Mouse (Mus musculus) forebrain, embryonic 11.5 days (tissue): ENCODE results near the gene Gm20388. TPM values are rescaled to one million over a fixed set of nuclear protein-coding genes. Genes with fewer than 3 reads are reported as not detected.

ENCODE experiments used
- ATAC-seq: fragments of 200-750 bp; cut with Nextera tagmentation; replicated peaks from 2 replicates; pipeline ENCODE4 v1.8.0; 2017; ENCODE audit warnings: moderate TSS enrichment; ENCODE audit not compliant: low FRiP score
- DNase-seq: peaks from one replicate; pipeline ENCODE4 v3.0.0-alpha.2; 2017; ENCODE audit warnings: low spot score
- H3K27ac ChIP-seq: fragments of 300-500 bp; sonication (generic); 2 replicates; pipeline ENCODE4 v1.5.1; 2014; ENCODE audit warnings: low read depth, low read length
- H3K27me3 ChIP-seq: fragments of 300-500 bp; sonication (generic); 2 replicates; pipeline ENCODE4 v1.6.1; 2014; ENCODE audit warnings: mild to moderate bottlenecking, low read length, mixed read lengths; ENCODE audit not compliant: control insufficient read depth, insufficient read depth
- H3K36me3 ChIP-seq: fragments of 300-500 bp; sonication (generic); 2 replicates; pipeline ENCODE4 v1.6.1; 2014; ENCODE audit warnings: mild to moderate bottlenecking, low read length, moderate library complexity, mixed read lengths; ENCODE audit not compliant: control insufficient read depth, insufficient read depth
- H3K4me1 ChIP-seq: fragments of 300-500 bp; sonication (generic); replicated peaks from 2 replicates; pipeline ENCODE4 v1.6.1; 2014; ENCODE audit warnings: low read length, mixed read lengths; ENCODE audit not compliant: control insufficient read depth, insufficient read depth
- H3K4me2 ChIP-seq: fragments of 300-500 bp; sonication (generic); 2 replicates; pipeline ENCODE4 v1.6.1; 2014; ENCODE audit warnings: low read depth, mild to moderate bottlenecking, low read length, moderate library complexity, mixed read lengths; ENCODE audit not compliant: severe bottlenecking
- H3K4me3 ChIP-seq: fragments of 300-500 bp; sonication (generic); 2 replicates; pipeline ENCODE4 v1.5.1; 2014; ENCODE audit warnings: low read depth, low read length
- H3K9ac ChIP-seq: fragments of 300-500 bp; sonication (generic); 2 replicates; pipeline ENCODE4 v1.6.1; 2014; ENCODE audit warnings: low read length
- H3K9me3 ChIP-seq: fragments of 300-500 bp; sonication (generic); 2 replicates; pipeline ENCODE4 v1.6.1; 2016; ENCODE audit warnings: low read length, mixed read lengths; ENCODE audit not compliant: control insufficient read depth
- WGBS: fragments of 180-500 bp; shearing (Covaris S2); extraction: QIAGEN DNeasy Blood & Tissue Kit; methylation state at CpG from one replicate; pipeline ENCODE4 v1.1.7; 2014; 5-methylcytosine and 5-hydroxymethylcytosine counted together
- polyA plus RNA-seq: library from polyadenylated mRNA; unstranded; fragments of >200 nt; fragmentation: Nextera tagmentation; extraction: Ambion mirVana; gene quantifications from 2 replicates; pipeline ENCODE4 v1.2.1, GENCODE M21; 2014

Gene Gm20388
- polyA plus RNA-seq, 1 experiment from 2014 or later = not detected

DNA sequence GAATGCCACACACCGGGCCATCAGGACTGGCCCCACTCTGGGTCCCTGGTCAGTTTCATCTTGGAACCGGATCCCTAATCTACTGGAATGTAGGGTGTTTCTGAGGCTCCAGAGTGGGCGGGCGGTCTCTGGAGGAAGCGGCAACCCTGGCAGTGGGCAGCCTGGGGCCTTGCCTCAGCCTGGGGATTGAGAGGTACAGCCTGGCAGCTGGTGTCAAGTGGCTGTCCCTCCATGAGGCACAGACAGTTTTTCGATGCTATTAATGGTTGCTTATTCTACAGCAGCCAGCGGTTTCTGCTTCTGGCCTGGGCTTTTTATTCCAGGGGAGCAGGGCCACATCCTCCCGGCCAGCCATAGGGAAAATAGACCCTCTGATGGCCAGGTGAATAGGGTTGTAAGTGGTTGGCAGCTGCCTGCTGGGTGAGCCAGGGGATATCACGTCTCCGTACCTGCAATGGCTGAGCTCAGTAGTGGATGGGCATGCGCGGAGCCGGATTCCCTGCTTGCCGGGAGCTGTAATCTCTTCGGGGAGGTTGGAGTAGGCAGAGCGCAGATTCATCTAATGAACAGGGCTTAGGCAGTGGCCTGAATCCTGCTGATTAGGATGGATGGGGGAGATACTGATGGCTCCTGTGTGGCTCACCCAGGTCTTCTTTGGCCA is 340.2 kb downstream of the Gm20388 start:
- no peaks in the 10 kb centered on the region; the same call in 1 of the 2 replicates for H3K9me3 ChIP-seq
- no peak overlapping the region for H3K9ac ChIP-seq
- no peak overlapping the region for H3K4me2 ChIP-seq
- DNase-seq (no peak), ATAC-seq (no peak)
- 71% methylated on average over 16 of the region's 16 CpGs for WGBS
- peaks cover 5% of the 10 kb centered on the region; the same call in 1 of the 2 replicates for H3K4me1 ChIP-seq
- no peak overlapping the region for H3K4me3 ChIP-seq
- no peaks in the 10 kb centered on the region for H3K36me3 ChIP-seq
- H3K27ac ChIP-seq = no peak overlapping the region
- H3K27me3 ChIP-seq = no peaks in the 10 kb centered on the region

DNA sequence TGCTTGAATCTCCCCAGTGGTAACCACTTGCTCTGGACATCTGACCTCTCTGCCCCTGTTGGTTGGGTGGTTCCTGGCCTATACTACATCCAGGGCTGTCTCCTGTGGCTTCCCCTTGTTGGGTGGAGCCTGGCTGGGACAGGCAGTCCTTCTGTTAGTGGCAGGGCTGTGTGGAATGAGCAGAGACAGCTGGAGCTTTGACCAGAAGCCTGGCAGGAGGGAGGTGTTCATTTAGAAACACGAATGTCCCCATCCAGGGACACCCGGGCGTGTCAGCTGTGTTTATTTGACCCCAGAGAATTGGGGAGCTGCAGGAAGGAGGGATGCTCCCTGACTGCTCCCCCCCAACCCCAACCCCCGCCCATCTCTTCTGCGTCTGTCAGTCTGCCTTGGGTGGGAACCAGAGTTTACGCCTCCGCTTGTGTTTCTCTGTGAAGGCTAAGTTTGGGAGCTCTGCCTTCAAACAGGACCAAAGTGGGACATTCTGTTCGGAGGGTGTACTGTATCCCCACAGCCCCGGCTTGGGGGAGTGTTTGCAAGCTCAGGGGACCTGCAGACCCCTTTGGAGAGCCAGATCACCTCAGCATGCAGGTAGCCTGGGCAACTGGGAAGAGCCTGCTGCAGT is 340.9 kb downstream of the Gm20388 start:
- 69% methylated on average over 9 of the region's 9 CpGs for WGBS
- Histone ChIP-seq H3K9ac (no peak overlapping the region), H3K4me2 (no peak overlapping the region), H3K9me3 (no peaks in the 10 kb centered on the region; the same call in 1 of the 2 replicates), H3K4me3 (no peak overlapping the region), H3K36me3 (no peaks in the 10 kb centered on the region), H3K27me3 (no peaks in the 10 kb centered on the region), H3K27ac (no peak overlapping the region), H3K4me1 (peaks cover 5% of the 10 kb centered on the region; the same call in 1 of the 2 replicates)
- DNase-seq (no peak), ATAC-seq (no peak)

DNA sequence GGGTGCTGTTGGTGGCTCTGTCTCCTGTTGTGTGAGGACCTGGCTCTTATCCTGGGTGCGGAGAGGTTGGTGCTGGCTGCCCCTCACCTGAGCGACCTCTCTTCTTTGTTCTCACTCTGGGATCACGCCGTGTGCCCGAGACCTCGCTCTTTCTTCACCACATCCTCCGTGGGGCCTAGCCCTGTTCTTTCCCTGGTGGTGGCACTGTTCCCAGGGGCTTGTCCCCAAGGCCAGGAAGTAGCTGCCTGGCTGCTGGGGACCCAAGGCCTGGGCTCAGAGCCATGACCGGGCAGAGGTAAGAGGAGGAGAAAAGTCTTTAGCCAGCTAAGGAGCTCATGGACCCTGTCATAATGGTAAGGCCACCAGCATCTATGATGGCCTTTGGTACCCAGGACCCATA is 343.0 kb downstream of the Gm20388 start:
- no peak for ATAC-seq
- H3K4me1 ChIP-seq = peaks cover 5% of the 10 kb centered on the region; the same call in 1 of the 2 replicates

DNA sequence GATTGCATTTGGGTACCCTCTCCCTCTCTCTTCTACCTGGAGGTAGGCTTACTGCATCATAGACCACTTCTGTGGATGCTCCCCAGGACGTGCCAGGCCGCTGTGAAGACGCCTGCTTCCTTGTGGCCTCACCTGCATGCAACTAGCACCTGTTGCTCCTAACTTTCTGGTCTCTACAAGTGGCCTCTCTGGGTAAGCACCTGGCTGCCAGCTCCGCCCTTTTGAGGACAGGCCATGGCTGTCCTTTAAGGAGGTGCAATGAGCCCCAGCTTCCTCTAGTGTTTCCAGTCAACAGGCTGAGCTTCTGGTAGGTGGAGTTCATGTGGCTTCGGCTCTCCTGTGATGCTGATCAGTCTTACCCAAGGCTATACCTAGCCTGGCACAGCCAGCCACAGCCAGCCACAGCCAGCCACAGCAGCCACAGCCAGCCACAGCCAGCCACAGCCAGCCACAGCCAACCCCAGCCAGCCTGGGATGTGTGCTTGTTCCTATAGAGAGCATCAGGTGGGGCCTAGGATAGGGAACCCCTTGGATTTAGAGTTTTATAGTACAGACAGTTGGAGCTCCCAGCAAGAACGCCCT is 344.9 kb downstream of the Gm20388 start:
- Histone ChIP-seq H3K4me2 (no peak overlapping the region), H3K27me3 (no peaks in the 10 kb centered on the region), H3K9me3 (no peaks in the 10 kb centered on the region), H3K9ac (no peak overlapping the region), H3K27ac (no peak overlapping the region), H3K4me1 (peaks cover 3% of the 10 kb centered on the region; the same call in 1 of the 2 replicates), H3K4me3 (no peak overlapping the region), H3K36me3 (no peaks in the 10 kb centered on the region)
- WGBS = 88% methylated on average over 6 of the region's 6 CpGs
- no peak for ATAC-seq
- no peak for DNase-seq

More for the DNA sequence above, 343.0 kb downstream of the Gm20388 start:
- H3K36me3 ChIP-seq = no peaks in the 10 kb centered on the region
- no peaks in the 10 kb centered on the region for H3K27me3 ChIP-seq
- no peak overlapping the region for H3K4me3 ChIP-seq
- no peak overlapping the region for H3K27ac ChIP-seq
- H3K4me2 ChIP-seq = no peak overlapping the region
- WGBS = 83% methylated on average over 8 of the region's 8 CpGs
- no peaks in the 10 kb centered on the region for H3K9me3 ChIP-seq
- no peak for DNase-seq
- no peak overlapping the region for H3K9ac ChIP-seq

DNA sequence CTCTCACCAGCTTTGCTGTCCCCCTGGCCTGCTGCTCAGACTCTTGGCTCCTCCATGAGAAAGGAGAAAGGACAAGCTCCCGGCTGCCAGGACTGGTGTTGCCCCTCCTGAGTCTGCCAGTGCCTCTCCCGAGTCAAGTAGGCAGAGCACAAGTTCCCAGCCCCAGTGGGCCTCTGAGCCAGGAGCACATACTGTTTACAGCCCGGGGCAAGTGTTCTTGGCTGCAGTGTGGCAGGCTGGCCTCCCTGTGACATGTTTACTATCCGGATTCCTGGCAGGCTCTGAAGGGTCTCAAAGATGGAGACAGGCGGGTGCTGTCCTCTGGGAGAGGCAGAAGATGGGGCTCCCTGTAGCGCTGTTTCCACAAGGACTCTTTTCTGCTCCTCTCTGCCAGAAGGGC is 346.3 kb downstream of the Gm20388 start:
- no peaks in the 10 kb centered on the region for H3K27me3 ChIP-seq
- no peak overlapping the region for H3K4me2 ChIP-seq
- H3K4me1 ChIP-seq = peaks cover 10% of the 10 kb centered on the region
- DNase-seq = no peak
- H3K4me3 ChIP-seq = no peak overlapping the region
- ATAC-seq = no peak
- no peak overlapping the region for H3K27ac ChIP-seq
- no peak overlapping the region for H3K9ac ChIP-seq
- H3K36me3 ChIP-seq = no peaks in the 10 kb centered on the region
- 67% methylated on average over 6 of the region's 6 CpGs for WGBS
- H3K9me3 ChIP-seq = no peaks in the 10 kb centered on the region

DNA sequence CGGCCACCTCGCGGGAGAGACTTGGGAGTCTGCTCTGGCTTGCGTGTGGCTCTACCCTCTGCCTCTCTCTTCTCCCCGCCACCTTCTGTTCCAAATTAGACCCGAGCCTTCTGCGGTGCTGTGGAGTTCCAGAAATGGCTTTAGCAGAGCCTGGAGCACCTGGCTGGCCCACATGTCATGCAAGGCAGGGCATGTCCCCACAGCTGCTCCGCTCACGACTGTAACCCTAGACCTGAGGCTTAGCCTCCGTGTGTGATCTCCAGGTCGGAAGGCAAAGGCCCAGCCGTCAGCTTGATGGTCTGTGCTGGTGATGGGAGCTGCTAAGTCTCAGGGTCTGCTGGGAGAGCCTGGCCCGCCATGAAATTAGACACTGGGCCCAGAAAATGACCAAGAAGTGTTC is 348.6 kb downstream of the Gm20388 start:
- DNase-seq (no peak), ATAC-seq (no peak)
- no peaks in the 10 kb centered on the region for H3K9me3 ChIP-seq
- H3K27me3 ChIP-seq = no peaks in the 10 kb centered on the region
- no peaks in the 10 kb centered on the region for H3K36me3 ChIP-seq
- WGBS = 85% methylated on average over 13 of the region's 13 CpGs
- no peak overlapping the region for H3K9ac ChIP-seq
- peaks cover 10% of the 10 kb centered on the region for H3K4me1 ChIP-seq
- no peak overlapping the region for H3K4me2 ChIP-seq
- H3K27ac ChIP-seq = no peak overlapping the region
- no peak overlapping the region for H3K4me3 ChIP-seq

DNA sequence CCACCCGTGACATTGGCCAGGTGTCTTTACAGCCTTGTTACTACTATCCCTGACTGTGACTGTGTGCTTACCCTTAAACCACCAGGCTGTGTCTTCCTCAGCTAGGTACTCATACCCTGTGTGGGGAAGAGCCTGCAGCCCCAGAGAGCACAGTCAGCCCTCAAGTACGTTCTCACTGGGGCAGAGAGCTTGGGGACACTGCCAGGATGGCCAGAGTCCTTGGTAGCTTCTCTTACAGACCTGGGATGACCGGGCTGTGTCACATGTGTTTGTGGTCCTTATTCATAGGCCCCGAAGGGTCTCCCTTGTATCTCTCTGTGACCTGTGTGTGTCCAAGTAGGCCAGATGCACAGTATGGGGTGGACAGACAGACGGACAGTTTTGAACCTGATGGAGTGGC is 350.0 kb downstream of the Gm20388 start:
- Histone ChIP-seq H3K4me2 (no peak overlapping the region), H3K27me3 (no peaks in the 10 kb centered on the region), H3K4me1 (peaks cover 18% of the 10 kb centered on the region), H3K36me3 (no peaks in the 10 kb centered on the region), H3K9me3 (no peaks in the 10 kb centered on the region), H3K27ac (no peak overlapping the region), H3K9ac (no peak overlapping the region), H3K4me3 (no peak overlapping the region)
- WGBS = 78% methylated on average over 5 of the region's 5 CpGs
- ATAC-seq (no peak), DNase-seq (no peak)

DNA sequence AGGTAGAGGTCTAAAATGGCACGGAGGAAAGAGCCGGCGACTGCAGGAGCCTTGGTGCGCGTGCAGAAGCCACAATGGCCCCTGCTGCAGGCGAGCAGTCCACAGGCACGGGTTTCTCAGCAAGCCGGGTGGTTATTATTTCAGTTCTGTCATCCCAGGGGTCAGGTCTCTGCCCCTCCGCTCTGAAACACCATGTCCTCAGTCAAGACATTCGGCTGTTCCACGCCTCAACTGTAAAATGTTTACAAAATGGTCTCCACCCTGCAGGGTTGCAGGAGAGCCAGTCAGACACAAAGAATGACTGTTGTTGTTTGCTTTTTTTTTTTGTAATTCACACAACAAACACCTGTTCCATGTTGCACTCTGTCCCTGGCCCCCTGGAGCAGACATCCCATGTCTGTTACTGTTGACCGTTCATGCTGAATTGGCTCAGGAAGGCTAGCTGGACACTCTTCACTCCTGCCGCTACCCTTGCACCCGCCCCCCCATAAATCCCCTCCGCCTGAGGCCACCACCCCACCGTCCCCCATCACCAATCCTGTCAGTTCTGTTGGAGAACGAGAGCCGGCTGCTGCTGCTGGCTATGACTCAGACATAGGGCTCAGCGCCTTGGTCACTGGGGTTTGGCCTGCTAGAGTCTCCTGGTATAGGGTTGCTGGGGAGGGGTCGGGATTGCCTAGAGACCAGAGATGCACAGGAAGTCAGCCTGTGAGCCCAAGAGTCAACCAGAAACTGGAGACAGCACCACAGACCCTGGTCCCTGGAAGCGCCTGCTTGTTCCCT is 350.9 kb downstream of the Gm20388 start:
- Histone ChIP-seq H3K27ac (no peak overlapping the region), H3K4me2 (no peak overlapping the region), H3K9me3 (no peaks in the 10 kb centered on the region), H3K27me3 (no peaks in the 10 kb centered on the region), H3K4me1 (peaks cover 23% of the 10 kb centered on the region), H3K36me3 (no peaks in the 10 kb centered on the region), H3K4me3 (no peak overlapping the region), H3K9ac (no peak overlapping the region)
- WGBS = 45% methylated on average over 21 of the region's 21 CpGs
- no peak for DNase-seq
- no peak for ATAC-seq
